Mouse (Mus musculus): ENCODE measurements at regions not wholly inside any gene's neighbourhood (a gene's known extent, or its start where the extent isn't known, plus 50 kb on each side); places are given as distances from the start of the nearest gene placed in this dataset.

DNA sequence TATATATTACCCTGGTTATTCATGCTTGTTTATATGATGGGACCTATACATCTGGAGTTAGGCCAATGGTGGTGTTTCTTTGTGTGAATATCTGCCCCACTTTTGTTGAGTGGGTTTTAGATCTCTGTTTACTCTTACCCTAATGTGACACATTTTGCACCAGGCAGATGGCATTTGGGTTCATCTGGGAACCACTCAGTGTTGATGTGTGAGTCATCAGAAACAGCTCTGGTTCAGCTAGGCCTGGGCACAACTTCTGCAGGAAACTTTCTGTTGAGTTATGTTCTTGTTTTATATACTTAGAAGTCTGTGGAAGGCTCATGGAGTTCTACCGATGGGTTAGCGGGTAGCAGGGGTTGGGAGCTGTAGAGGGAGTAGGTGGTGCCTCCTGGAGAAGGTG, 191.7 kb upstream of the Slc30a5 start:
- TF ChIP-seq CTCF (IDR thresholded peaks at IDR 0.05) (no peak), EP300 (IDR thresholded peaks at IDR 0.05) (no peak)
